Mouse (Mus musculus) liver, adult 2 months (tissue): ENCODE data around the gene Pknox1. TPM values are rescaled to one million over a fixed set of nuclear protein-coding genes. Genes with fewer than 3 reads are reported as not detected.
A peak's percentile ranks its signal among the peaks of the same experiment; 100 is the strongest.

Experiments used
- DNase-seq: peaks from one replicate; pipeline ENCODE4 v3.0.0-alpha.2; 2011; ENCODE audit warnings: low read depth, low spot score; ENCODE audit errors: extremely low read depth
- H3K27ac ChIP-seq: fragments of 200-500 bp; replicated peaks from 2 replicates; pipeline ENCODE4 v1.5.1; 2012; ENCODE audit warnings: low read depth, mild to moderate bottlenecking, control low read depth, inconsistent platforms, low read length; ENCODE audit not compliant: insufficient read depth
- H3K27me3 ChIP-seq: fragments of 200-500 bp; 2 replicates; pipeline ENCODE4 v1.6.1; 2012; ENCODE audit warnings: mild to moderate bottlenecking, moderate library complexity, low read length, inconsistent platforms; ENCODE audit not compliant: control insufficient read depth, insufficient read depth
- H3K36me3 ChIP-seq: fragments of 200-500 bp; 2 replicates; pipeline ENCODE4 v1.6.1; 2012; ENCODE audit warnings: low read length, inconsistent platforms; ENCODE audit not compliant: control insufficient read depth, insufficient read depth
- H3K4me1 ChIP-seq: fragments of 200-500 bp; 2 replicates; pipeline ENCODE4 v1.6.1; 2011; ENCODE audit warnings: low read length; ENCODE audit not compliant: control insufficient read depth, insufficient read depth
- H3K4me3 ChIP-seq: fragments of 200-500 bp; 2 replicates; pipeline ENCODE4 v1.5.1; 2011; ENCODE audit warnings: low read depth, mild to moderate bottlenecking, control low read depth, low read length, moderate library complexity; ENCODE audit not compliant: insufficient read depth
- H3K79me2 ChIP-seq: fragments of 200-500 bp; 2 replicates; pipeline ENCODE4 v1.6.1; 2012; ENCODE audit warnings: inconsistent platforms, mild to moderate bottlenecking, low read length, moderate library complexity; ENCODE audit not compliant: control insufficient read depth, insufficient read depth
- H3K9ac ChIP-seq: fragments of 200-500 bp; 2 replicates; pipeline ENCODE4 v1.6.1; 2012; ENCODE audit warnings: low read depth, mild to moderate bottlenecking, control low read depth, inconsistent platforms, low read length
- CTCF ChIP-seq: fragments of 200-500 bp; IDR thresholded peaks from 2 replicates; pipeline ENCODE4 v1.5.1; 2011; ENCODE audit warnings: low read depth, low read length, control low read depth
- POLR2A ChIP-seq: fragments of 200-500 bp; IDR thresholded peaks from 2 replicates; pipeline ENCODE4 v1.6.1; 2011; ENCODE audit warnings: low read length, control low read depth; ENCODE audit not compliant: insufficient read depth; ENCODE audit errors: extremely low read depth
- WGBS: fragments of 180-500 bp; shearing (Covaris S2); methylation state at CpG from one replicate; pipeline ENCODE4 v1.1.7; 2018; 5-methylcytosine and 5-hydroxymethylcytosine counted together
- polyA plus RNA-seq: library from polyadenylated mRNA; depleted of rRNA; stranded (reverse); fragments of >200 nt; gene quantifications from 2 replicates; pipeline ENCODE4 v1.2.3, GENCODE M21; 2012
- total RNA-seq: library from RNA; depleted of rRNA; stranded (reverse); fragments of >200 nt; gene quantifications from 2 replicates; pipeline ENCODE4 v1.2.3, GENCODE M21; 2014

Pknox1 gene
- total and polyA plus RNA-seq, 2 experiments = 10.3 to 10.7 TPM

DNA sequence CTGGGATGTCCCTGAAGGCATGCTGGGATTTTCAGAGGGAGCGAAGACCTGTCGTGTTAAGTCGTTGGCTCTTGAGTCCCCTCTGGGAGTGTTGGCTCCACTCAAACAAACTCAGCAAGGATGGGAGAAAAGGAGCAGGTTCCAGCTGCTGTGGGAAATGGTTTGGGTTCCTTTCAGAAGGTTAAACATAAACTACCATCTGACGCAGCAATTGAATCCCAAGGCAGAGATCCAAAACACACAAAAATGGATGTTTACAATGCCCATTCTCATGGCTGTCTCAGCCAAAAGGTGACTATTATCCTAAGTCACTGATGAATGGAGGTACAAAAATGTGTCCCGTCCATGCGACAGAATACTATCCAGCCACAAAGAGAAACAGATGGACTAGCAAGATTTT lies 68.5 kb downstream of the Pknox1 start:
- H3K79me2 ChIP-seq = peaks cover 17% of the 10 kb centered on the region; the same call in 1 of the 2 replicates
- H3K27me3 ChIP-seq = no peaks in the 10 kb centered on the region
- WGBS = 25% methylated on average over 6 of the region's 6 CpGs
- peak overlapping the region; percentile 96 for H3K27ac ChIP-seq
- peak overlapping the region; percentile 70 for H3K4me3 ChIP-seq
- peak; percentile 98 for DNase-seq
- H3K36me3 ChIP-seq = no peaks in the 10 kb centered on the region
- H3K9ac ChIP-seq = peak overlapping the region; percentile 72
- TF ChIP-seq POLR2A (no peak), CTCF (no peak)
- H3K4me1 ChIP-seq = peaks cover 44% of the 10 kb centered on the region

DNA sequence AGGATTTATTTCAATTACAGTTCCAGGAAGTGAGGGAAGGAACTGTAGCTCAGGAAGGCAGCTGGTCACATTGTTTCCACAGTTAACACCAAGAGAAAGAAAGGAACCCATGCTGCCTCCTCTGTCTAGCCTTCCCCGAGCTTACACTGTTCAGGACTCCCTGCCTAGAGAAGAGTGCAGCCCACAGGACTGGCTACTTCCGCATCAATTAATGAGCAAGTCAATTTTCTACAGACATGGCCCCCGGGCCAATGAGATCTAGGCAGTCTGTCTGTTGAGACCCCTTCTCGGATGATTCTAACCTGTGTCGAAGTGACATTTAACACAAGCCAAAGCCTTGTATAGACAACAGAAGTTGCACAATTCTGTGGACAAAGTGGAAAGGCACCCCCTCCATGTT lies 70.4 kb downstream of the Pknox1 start:
- 31% methylated on average over 5 of the region's 5 CpGs for WGBS
- Histone ChIP-seq H3K4me1 (peaks cover 36% of the 10 kb centered on the region), H3K27ac (peak overlapping the region; percentile 95), H3K27me3 (no peaks in the 10 kb centered on the region), H3K9ac (peak overlapping the region; percentile 29), H3K79me2 (peaks cover 15% of the 10 kb centered on the region; the same call in 1 of the 2 replicates), H3K4me3 (peak overlapping the region; percentile 12), H3K36me3 (no peaks in the 10 kb centered on the region)
- TF ChIP-seq POLR2A = no peak
- TF ChIP-seq CTCF = no peak
- DNase-seq = no peak

DNA sequence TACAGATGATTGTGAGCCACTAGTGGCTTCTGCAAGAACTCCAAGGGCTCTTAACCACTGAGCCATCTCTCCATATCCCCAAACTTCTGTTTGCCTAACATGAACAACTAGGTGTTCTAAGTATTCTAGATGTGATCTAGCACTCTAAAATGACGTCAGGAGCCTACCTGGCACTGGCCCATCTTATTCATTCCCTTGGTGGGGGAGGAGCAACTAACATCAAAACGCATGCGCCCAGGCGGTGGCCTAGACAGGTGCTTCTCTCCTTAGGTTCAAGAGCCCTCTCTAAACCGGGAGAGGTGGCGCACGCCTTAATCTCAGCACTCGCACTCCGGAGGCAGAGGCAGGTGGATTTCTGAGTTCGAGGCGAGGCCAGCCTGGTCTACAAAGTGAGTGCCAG lies 71.2 kb downstream of the Pknox1 start:
- 18% methylated on average over 11 of the region's 11 CpGs for WGBS
- Histone ChIP-seq H3K9ac (peak overlapping the region; percentile 84), H3K27ac (peak overlapping the region; percentile 95), H3K27me3 (no peaks in the 10 kb centered on the region), H3K4me1 (peaks cover 31% of the 10 kb centered on the region), H3K36me3 (no peaks in the 10 kb centered on the region), H3K79me2 (peaks cover 10% of the 10 kb centered on the region; the same call in 1 of the 2 replicates), H3K4me3 (peak overlapping the region; percentile 83)
- TF ChIP-seq CTCF (no peak), POLR2A (peak; percentile 37; the same call in 1 of the 2 replicates)
- peak; percentile 95 for DNase-seq

DNA sequence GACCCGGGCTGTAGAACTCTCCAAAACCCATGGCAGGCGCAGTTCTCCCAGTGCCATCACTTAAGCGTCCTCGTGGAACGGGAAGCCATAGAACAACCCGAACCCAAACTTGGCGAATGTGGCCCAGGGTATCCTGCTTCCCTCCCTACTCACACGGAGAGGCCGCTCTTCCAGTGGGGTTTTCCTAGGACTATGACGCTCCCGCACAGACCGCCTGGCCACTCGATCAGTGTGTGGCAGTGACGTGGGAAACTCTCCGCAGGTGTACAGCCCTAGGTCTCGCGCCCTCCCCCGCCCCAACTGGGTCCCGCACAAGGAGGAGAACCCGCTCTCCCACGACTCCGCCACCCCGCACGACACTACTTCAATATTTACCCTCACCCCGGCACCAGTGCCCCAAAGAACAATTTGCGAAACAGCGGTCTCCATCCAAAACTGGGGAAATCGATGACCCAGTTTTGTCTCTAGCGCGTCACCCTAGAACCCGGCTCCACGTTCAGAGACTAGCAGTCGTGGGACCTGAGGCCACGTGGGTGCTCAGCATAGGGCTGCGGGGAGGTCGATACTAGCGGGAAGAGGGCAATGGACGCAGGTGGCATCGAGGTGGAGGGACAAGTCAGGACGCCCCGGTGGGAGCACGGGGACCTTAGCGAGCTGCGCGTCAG lies 71.9 kb downstream of the Pknox1 start:
- 1% methylated on average over 45 of the region's 45 CpGs for WGBS
- Histone ChIP-seq H3K4me1 (peaks cover 28% of the 10 kb centered on the region), H3K27me3 (no peaks in the 10 kb centered on the region), H3K9ac (peak overlapping the region; percentile 92), H3K4me3 (peak overlapping the region; percentile 83), H3K79me2 (peaks cover 10% of the 10 kb centered on the region; the same call in 1 of the 2 replicates), H3K36me3 (no peaks in the 10 kb centered on the region), H3K27ac (peak overlapping the region; percentile 99)
- TF ChIP-seq CTCF (no peak), POLR2A (no peak)
- DNase-seq = peak; percentile 95

DNA sequence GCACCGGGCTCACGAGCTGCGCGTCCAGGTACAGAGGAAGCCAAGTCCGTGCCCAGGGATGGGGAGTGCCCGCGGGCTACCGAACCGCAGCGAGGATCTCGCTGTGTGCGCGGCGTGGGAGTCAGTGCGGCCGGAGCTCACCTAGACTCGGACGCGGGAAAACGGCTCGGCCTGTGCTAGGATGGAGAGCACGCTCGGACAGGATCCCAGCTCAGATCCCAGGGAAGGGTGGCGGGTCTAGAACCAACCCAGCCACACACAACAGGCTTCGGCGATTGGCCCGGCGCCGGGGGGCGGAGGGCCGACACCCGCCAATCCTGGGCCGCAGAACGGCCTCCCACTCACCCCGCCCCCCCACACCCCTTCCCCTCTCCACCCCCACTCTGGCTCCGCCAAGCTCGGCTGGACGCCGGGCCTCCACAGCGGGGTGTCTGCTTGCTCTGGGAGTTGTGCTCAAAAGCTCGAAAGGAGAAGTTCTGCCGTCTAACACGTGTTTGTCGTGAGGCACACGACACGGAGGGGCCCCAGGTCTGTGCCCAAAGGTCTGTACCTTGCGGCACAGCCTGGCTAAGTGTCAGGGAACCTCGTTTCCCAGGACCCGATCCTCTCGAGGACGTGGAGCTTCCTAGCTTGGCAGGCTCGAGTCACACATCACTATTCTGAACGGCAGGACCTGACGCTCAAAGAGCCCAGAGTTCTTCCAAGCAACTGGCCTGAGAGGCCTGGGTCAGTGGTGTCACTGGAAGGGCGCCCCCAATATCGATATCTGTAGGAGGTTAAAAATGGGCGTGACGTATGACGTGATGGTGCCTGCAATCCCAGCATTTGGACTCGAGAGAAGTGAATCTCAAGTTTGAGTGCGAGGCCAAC lies 72.6 kb downstream of the Pknox1 start, which contains the start of gene Cbs:
Gene Cbs (minus strand): TSS at position 297 of the 870 bp plus-strand sequence.
- TF ChIP-seq POLR2A (peak; percentile 60), CTCF (no peak)
- Histone ChIP-seq H3K27ac (peak within 1 kb of the TSS; percentile 99), H3K36me3 (no peaks in the 10 kb centered on the region), H3K27me3 (no peaks in the 10 kb centered on the region), H3K9ac (peak within 1 kb of the TSS; percentile 92), H3K79me2 (peaks cover 6% of the 10 kb centered on the region; the same call in 1 of the 2 replicates), H3K4me1 (peaks cover 22% of the 10 kb centered on the region), H3K4me3 (peak within 1 kb of the TSS; percentile 83)
- DNase-seq = peak; percentile 82
- WGBS = 2% methylated on average over 59 of the region's 61 CpGs
